Comparison of ENCODE assay signal across 8 mouse cellular contexts in the genomic region with DNA sequence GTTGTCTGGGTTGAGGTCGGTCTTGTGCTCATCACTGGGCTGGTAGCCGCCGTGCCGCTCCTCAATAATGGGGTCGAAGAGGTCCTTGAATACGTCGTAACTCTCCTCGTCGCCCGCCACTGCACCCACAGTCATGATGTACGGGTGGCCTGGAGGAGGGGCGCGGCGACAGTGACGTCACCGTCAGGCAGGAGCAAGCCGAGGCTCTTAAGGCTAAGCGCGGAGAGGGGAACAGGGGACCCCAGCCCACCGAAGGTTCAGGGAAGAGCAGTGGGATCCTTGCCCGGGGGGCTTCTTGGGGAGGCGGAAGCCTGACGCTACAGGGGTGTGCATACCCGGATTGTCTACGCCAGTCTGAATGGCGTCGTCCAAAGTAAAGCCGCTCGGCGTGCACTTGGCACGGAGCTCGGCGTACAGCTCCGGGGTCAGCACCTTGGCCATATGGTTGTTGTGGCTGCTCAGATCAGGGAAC. TPM values are rescaled to one million over a fixed set of nuclear protein-coding genes. Genes with fewer than 3 reads are reported as not detected.
DNase-seq lines count a peak whose midpoint lies in the region; ATAC-seq lines count a peak whose summit lies in the region.

No protein-coding gene starts in this region.

- DNase-seq in ovary, postnatal 36 days (ENCODE audit: low spot score), result peak; percentile 50
- no peak for DNase-seq in ovary, postnatal 14 days (ENCODE audit: low spot score)
- DNase-seq in cerebellum, postnatal 36 days, result peak; percentile 81
- DNase-seq in neural tube, embryonic 11.5 days (ENCODE audit: low spot score), result peak; percentile 75
- DNase-seq in yolk sac, embryonic 10.5 days (ENCODE audit: low spot score), result peak; percentile 32

- H3K9ac ChIP-seq in heart, embryonic 11.5 days (ENCODE audit: low read depth, low read length), result peak overlapping the region; percentile 79
- peak overlapping the region; percentile 59 for H3K9ac ChIP-seq in kidney, embryonic 16.5 days (replicated peaks; ENCODE audit: low read length)
- H3K9ac ChIP-seq in liver, embryonic 15.5 days, result no peak overlapping the region
- peak overlapping the region; percentile 71 for H3K9ac ChIP-seq in neural tube, embryonic 11.5 days (ENCODE audit: low read length)

- 0 out of 2 replicates have a peak, but pooled peaks have one; percentile 9 for ATAC-seq in heart, embryonic 11.5 days (replicated peaks; ENCODE audit: insufficient number of reproducible peaks, low FRiP score, low TSS enrichment)
- ATAC-seq in kidney, embryonic 16.5 days (ENCODE audit: low FRiP score, low TSS enrichment), result peak; percentile 14; the same call in 1 of the 2 replicates
- no peak for ATAC-seq in liver, embryonic 15.5 days (ENCODE audit: insufficient read depth)
- ATAC-seq in neural tube, embryonic 11.5 days (ENCODE audit: insufficient read depth, low FRiP score, low TSS enrichment), result peak; percentile 36

- no peak overlapping the region; the same call in 1 of the 2 replicates for H3K27ac ChIP-seq in heart, embryonic 11.5 days (ENCODE audit: low read depth, low read length)
- H3K27ac ChIP-seq in kidney, embryonic 16.5 days (ENCODE audit: low read length), result no peak overlapping the region
- no peak overlapping the region for H3K27ac ChIP-seq in liver, embryonic 15.5 days (replicated peaks)
- peak overlapping the region; percentile 78 for H3K27ac ChIP-seq in neural tube, embryonic 11.5 days (ENCODE audit: low read depth, low read length)

- H3K4me2 ChIP-seq in heart, embryonic 11.5 days, result peak overlapping the region; percentile 88
- peak overlapping the region; percentile 91 for H3K4me2 ChIP-seq in kidney, embryonic 16.5 days (replicated peaks; ENCODE audit: low read depth, low read length)
- H3K4me2 ChIP-seq in liver, embryonic 15.5 days, result peak overlapping the region; percentile 67
- H3K4me2 ChIP-seq in neural tube, embryonic 11.5 days (ENCODE audit: low read depth), result peak overlapping the region; percentile 88

- no peaks in the 10 kb centered on the region for H3K9me3 ChIP-seq in heart, embryonic 11.5 days (replicated peaks; ENCODE audit: control insufficient read depth, low read length)
- H3K9me3 ChIP-seq in kidney, embryonic 16.5 days (ENCODE audit: low read length), result no peaks in the 10 kb centered on the region
- H3K9me3 ChIP-seq in liver, embryonic 15.5 days (replicated peaks), result no peaks in the 10 kb centered on the region
- H3K9me3 ChIP-seq in neural tube, embryonic 11.5 days (ENCODE audit: control insufficient read depth, low read length), result no peaks in the 10 kb centered on the region

- under 1% methylated on average over 34 of the region's 34 CpGs for WGBS in heart, embryonic 11.5 days (ENCODE audit: insufficient replicate concordance)
- under 1% methylated on average over 34 of the region's 34 CpGs for WGBS in kidney, embryonic 16.5 days
- under 1% methylated on average over 34 of the region's 34 CpGs for WGBS in liver, embryonic 15.5 days (ENCODE audit: insufficient replicate concordance)
- whole genome bisulfite sequencing in neural tube, embryonic 11.5 days, result under 1% methylated on average over 34 of the region's 34 CpGs

- no peaks in the 10 kb centered on the region for H3K36me3 ChIP-seq in heart, embryonic 11.5 days (ENCODE audit: control insufficient read depth, insufficient read depth, low read length)
- H3K36me3 ChIP-seq in kidney, embryonic 16.5 days (ENCODE audit: insufficient read depth, low read length), result no peaks in the 10 kb centered on the region
- H3K36me3 ChIP-seq in liver, embryonic 15.5 days (replicated peaks), result no peaks in the 10 kb centered on the region
- no peaks in the 10 kb centered on the region for H3K36me3 ChIP-seq in neural tube, embryonic 11.5 days (ENCODE audit: control insufficient read depth, insufficient read depth, low read length)

- H3K4me1 ChIP-seq in heart, embryonic 11.5 days (ENCODE audit: control insufficient read depth, insufficient read depth, low read length), result peaks cover 39% of the 10 kb centered on the region
- peaks cover 47% of the 10 kb centered on the region for H3K4me1 ChIP-seq in kidney, embryonic 16.5 days (ENCODE audit: insufficient read depth, low read length)
- peaks cover 50% of the 10 kb centered on the region for H3K4me1 ChIP-seq in liver, embryonic 15.5 days (replicated peaks)
- peaks cover 14% of the 10 kb centered on the region for H3K4me1 ChIP-seq in neural tube, embryonic 11.5 days (ENCODE audit: control insufficient read depth, insufficient read depth, low read length)

- H3K27me3 ChIP-seq in heart, embryonic 11.5 days (ENCODE audit: control insufficient read depth, insufficient read depth, low read length), result peaks cover 4% of the 10 kb centered on the region; the same call in 1 of the 2 replicates
- peaks cover 39% of the 10 kb centered on the region for H3K27me3 ChIP-seq in kidney, embryonic 16.5 days (ENCODE audit: insufficient read depth, low read length)
- H3K27me3 ChIP-seq in liver, embryonic 15.5 days, result peaks cover 82% of the 10 kb centered on the region
- H3K27me3 ChIP-seq in neural tube, embryonic 11.5 days (ENCODE audit: control insufficient read depth, insufficient read depth, low read length), result peaks cover 6% of the 10 kb centered on the region

- H3K4me3 ChIP-seq in heart, embryonic 11.5 days (ENCODE audit: low read depth, low read length), result peak overlapping the region; percentile 63
- H3K4me3 ChIP-seq in kidney, embryonic 16.5 days (ENCODE audit: low read length), result peak overlapping the region; percentile 59
- peak overlapping the region; percentile 47 for H3K4me3 ChIP-seq in liver, embryonic 15.5 days (replicated peaks)
- peak overlapping the region; percentile 83 for H3K4me3 ChIP-seq in neural tube, embryonic 11.5 days (ENCODE audit: low read depth, low read length)

RNA-seq across cellular contexts. Expression of gene Ckb, which starts 0.7 kb away (rescaled TPM):
- 454 and 458 TPM in 2 replicates for polyA plus RNA-seq in heart, embryonic 11.5 days (2014; fragmentation: Nextera tagmentation; extraction: Ambion mirVana)
- 134 and 188 TPM in 2 replicates for polyA plus RNA-seq in kidney, embryonic 16.5 days (2015; fragmentation: Nextera tagmentation; extraction: Ambion mirVana)
- polyA plus RNA-seq in liver, embryonic 15.5 days (2015; fragmentation: Nextera tagmentation; extraction: Ambion mirVana), result 41.9 and 45.7 TPM in 2 replicates
- polyA plus RNA-seq in neural tube, embryonic 11.5 days (2014; fragmentation: Nextera tagmentation; extraction: Ambion mirVana), result 2,083 and 2,271 TPM in 2 replicates

RNA-seq across cellular contexts. Expression of gene Trmt61a, which starts 6.4 kb away (rescaled TPM):
- 3.4 and 4.6 TPM in 2 replicates for polyA plus RNA-seq in heart, embryonic 11.5 days (2014; fragmentation: Nextera tagmentation; extraction: Ambion mirVana)
- 11.6 and 12.2 TPM in 2 replicates for polyA plus RNA-seq in kidney, embryonic 16.5 days (2015; fragmentation: Nextera tagmentation; extraction: Ambion mirVana)
- 5.9 and 7.3 TPM in 2 replicates for polyA plus RNA-seq in liver, embryonic 15.5 days (2015; fragmentation: Nextera tagmentation; extraction: Ambion mirVana)
- 5.8 and 6.6 TPM in 2 replicates for polyA plus RNA-seq in neural tube, embryonic 11.5 days (2014; fragmentation: Nextera tagmentation; extraction: Ambion mirVana)

RNA-seq across cellular contexts. Expression of gene Bag5, which starts 41.6 kb away (rescaled TPM):
- 41.8 and 42.8 TPM in 2 replicates for polyA plus RNA-seq in heart, embryonic 11.5 days (2014; fragmentation: Nextera tagmentation; extraction: Ambion mirVana)
- polyA plus RNA-seq in kidney, embryonic 16.5 days (2015; fragmentation: Nextera tagmentation; extraction: Ambion mirVana), result 52.0 and 59.5 TPM in 2 replicates
- polyA plus RNA-seq in liver, embryonic 15.5 days (2015; fragmentation: Nextera tagmentation; extraction: Ambion mirVana), result 15.8 and 15.9 TPM in 2 replicates
- polyA plus RNA-seq in neural tube, embryonic 11.5 days (2014; fragmentation: Nextera tagmentation; extraction: Ambion mirVana), result 58.8 and 60.0 TPM in 2 replicates

RNA-seq across cellular contexts. Expression of gene Apopt1, which starts 41.6 kb away (rescaled TPM):
- 50.0 and 51.3 TPM in 2 replicates for polyA plus RNA-seq in heart, embryonic 11.5 days (2014; fragmentation: Nextera tagmentation; extraction: Ambion mirVana)
- 54.8 TPM in 2 replicates for polyA plus RNA-seq in kidney, embryonic 16.5 days (2015; fragmentation: Nextera tagmentation; extraction: Ambion mirVana)
- polyA plus RNA-seq in liver, embryonic 15.5 days (2015; fragmentation: Nextera tagmentation; extraction: Ambion mirVana), result 18.1 and 18.2 TPM in 2 replicates
- 53.1 and 53.4 TPM in 2 replicates for polyA plus RNA-seq in neural tube, embryonic 11.5 days (2014; fragmentation: Nextera tagmentation; extraction: Ambion mirVana)
